Mouse (Mus musculus): ENCODE measurements around the gene Sgms1. TPM values are rescaled to one million over a fixed set of nuclear protein-coding genes. Genes with fewer than 3 reads are reported as not detected.
A peak's percentile ranks its signal among the peaks of the same experiment; 100 is the strongest.

Sgms1 gene
- total RNA-seq (2021): 10 to 100 TPM; 53.8 to 62.8 TPM
- long read RNA-seq, experiment 1, transcript Sgms1-201 (10 exons, 3,665 nt): minor isoform, 16 of 56 reads
- long read RNA-seq, experiment 1, transcript Sgms1-212 (6 exons, 3,262 nt): major isoform, 26 of 56 reads
- long read RNA-seq, experiment 1, partial matches to known transcripts: 6 of 56 reads
- long read RNA-seq, experiment 1, other reads (novel, unspliced or antisense): 8 of 56 reads
- long read RNA-seq, experiment 2, transcript Sgms1-201 (10 exons, 3,665 nt): major isoform, 27 of 52 reads
- long read RNA-seq, experiment 2, transcript Sgms1-212 (6 exons, 3,262 nt): minor isoform, 7 of 52 reads
- long read RNA-seq, experiment 2, partial matches to known transcripts: 7 of 52 reads
- long read RNA-seq, experiment 2, other reads (novel, unspliced or antisense): 11 of 52 reads

- H3K27ac ChIP-seq: peak within 1 kb of the TSS; percentile 94
Observed at GRCm38 (mm10) chr19:32389001-32389871, at the start of gene Sgms1. Gene Sgms1, minus strand, starts transcription at chr19:32389714.

GRCm38 (mm10) chr19:32425856-32426255, 36.3 kb upstream of the Sgms1 start:
- H3K27ac ChIP-seq: no peak overlapping the region
- DNase-seq: no peak
- intact Hi-C loops (cut with DNase I): no loop called here
- H3K4me3 ChIP-seq: no peak overlapping the region
- no peak for TF ChIP-seq CTCF (IDR thresholded peaks at IDR 0.05)

More at GRCm38 (mm10) chr19:32389001-32389871, at the start of gene Sgms1:
- no peak for TF ChIP-seq CTCF (IDR thresholded peaks at IDR 0.05)
- intact Hi-C loops (cut with DNase I): loop anchor here (5.0 kb wide), 4 partner anchors 98 to 282 kb away; partner anchors contain the start of genes Asah2 and Minpp1
- peak within 1 kb of the TSS; percentile 95 for H3K4me3 ChIP-seq
- peak; percentile 97 for DNase-seq

GRCm38 (mm10) chr19:32424706-32425105, 35.2 kb upstream of the Sgms1 start:
- no peak for DNase-seq
- intact Hi-C loops (cut with DNase I): no loop called here
- no peak for TF ChIP-seq CTCF (IDR thresholded peaks at IDR 0.05)
- H3K4me3 ChIP-seq: no peak overlapping the region
- H3K27ac ChIP-seq: no peak overlapping the region

GRCm38 (mm10) chr19:32419069-32419468, 29.6 kb upstream of the Sgms1 start:
- intact Hi-C loops (cut with DNase I): no loop called here
- TF ChIP-seq CTCF (IDR thresholded peaks at IDR 0.05): no peak
- H3K27ac ChIP-seq: no peak overlapping the region
- no peak for DNase-seq
- H3K4me3 ChIP-seq: no peak overlapping the region

GRCm38 (mm10) chr19:32416692-32417317, 27.3 kb upstream of the Sgms1 start:
- Histone ChIP-seq H3K27ac (no peak overlapping the region), H3K4me3 (no peak overlapping the region)
- DNase-seq: no peak
- no peak for TF ChIP-seq CTCF (IDR thresholded peaks at IDR 0.05)
- intact Hi-C loops (cut with DNase I): no loop called here

GRCm38 (mm10) chr19:32409603-32410360, 20.3 kb upstream of the Sgms1 start:
- H3K4me3 ChIP-seq: no peak overlapping the region
- no peak overlapping the region for H3K27ac ChIP-seq
- intact Hi-C loops (cut with DNase I): no loop called here
- DNase-seq: no peak
- TF ChIP-seq CTCF (IDR thresholded peaks at IDR 0.05): no peak

- intact Hi-C loops (cut with DNase I): no loop called here
- no peak for DNase-seq
- TF ChIP-seq CTCF (IDR thresholded peaks at IDR 0.05): no peak
- Histone ChIP-seq H3K4me3 (no peak overlapping the region), H3K27ac (no peak overlapping the region)
Observed at GRCm38 (mm10) chr19:32406717-32407116, 17.2 kb upstream of the Sgms1 start.

GRCm38 (mm10) chr19:32404386-32404785, 14.9 kb upstream of the Sgms1 start:
- intact Hi-C loops (cut with DNase I): no loop called here
- TF ChIP-seq CTCF (IDR thresholded peaks at IDR 0.05): no peak
- Histone ChIP-seq H3K27ac (no peak overlapping the region), H3K4me3 (no peak overlapping the region)
- DNase-seq: no peak

GRCm38 (mm10) chr19:32403834-32404233, 14.3 kb upstream of the Sgms1 start:
- no peak for DNase-seq
- intact Hi-C loops (cut with DNase I): no loop called here
- no peak for TF ChIP-seq CTCF (IDR thresholded peaks at IDR 0.05)
- Histone ChIP-seq H3K27ac (no peak overlapping the region), H3K4me3 (no peak overlapping the region)

GRCm38 (mm10) chr19:32398491-32398890, 9.0 kb upstream of the Sgms1 start:
- Histone ChIP-seq H3K4me3 (no peak overlapping the region), H3K27ac (no peak overlapping the region)
- TF ChIP-seq CTCF (IDR thresholded peaks at IDR 0.05): no peak
- intact Hi-C loops (cut with DNase I): no loop called here
- DNase-seq: no peak

- no peak for TF ChIP-seq CTCF (IDR thresholded peaks at IDR 0.05)
- intact Hi-C loops (cut with DNase I): no loop called here
- H3K4me3 ChIP-seq: no peak overlapping the region
Observed at GRCm38 (mm10) chr19:32396303-32396702, 6.8 kb upstream of the Sgms1 start.

GRCm38 (mm10) chr19:32394825-32395224, 5.3 kb upstream of the Sgms1 start:
- intact Hi-C loops (cut with DNase I): no loop called here
- H3K27ac ChIP-seq: no peak overlapping the region
- no peak for DNase-seq
- no peak overlapping the region for H3K4me3 ChIP-seq
- TF ChIP-seq CTCF (IDR thresholded peaks at IDR 0.05): no peak

More at GRCm38 (mm10) chr19:32396303-32396702, 6.8 kb upstream of the Sgms1 start:
- no peak overlapping the region for H3K27ac ChIP-seq
- DNase-seq: no peak
